In genomic region chr2:30594641-30595379, GRCm38 (mm10) we compare ENCODE assay signal across 8 mouse cellular contexts. TPM values are rescaled to one million over a fixed set of nuclear protein-coding genes. Genes with fewer than 3 reads are reported as not detected.
DNase-seq lines count a peak whose midpoint lies in the region.

Cstad (plus strand) TSS chr2:30595040.

- H3K36me3 ChIP-seq in midbrain, embryonic 10.5 days = no peaks in the 10 kb centered on the region

- peak within 1 kb of the TSS; percentile 96 for H3K27ac ChIP-seq in midbrain, embryonic 10.5 days (replicated peaks)

- peak; percentile 50 to 60 for DNase-seq in urinary bladder, adult 18-20 months (ENCODE audit: low spot score in 2 of 2)
- DNase-seq in urinary bladder, adult 2 months (ENCODE audit: low spot score) = no peak
- peak; percentile 92 for DNase-seq in embryo, embryonic 11 days
- DNase-seq in heart, adult 11 months = peak; percentile 99
- peak; percentile 74 for DNase-seq in kidney, adult 11 months
- DNase-seq in left cerebral cortex, postnatal 4 days = peak; percentile 81
- peak; percentile 88 for DNase-seq in midbrain, embryonic 10.5 days (ENCODE audit: low spot score)
- peak; percentile 72 for DNase-seq in right cerebral cortex, postnatal 4 days

- H3K4me3 ChIP-seq in midbrain, embryonic 10.5 days = peak within 1 kb of the TSS; percentile 65

- WGBS in midbrain, embryonic 10.5 days = under 1% methylated on average over 36 of the region's 39 CpGs

- H3K9me3 ChIP-seq in midbrain, embryonic 10.5 days (replicated peaks) = no peaks in the 10 kb centered on the region

- no peaks in the 10 kb centered on the region for H3K27me3 ChIP-seq in midbrain, embryonic 10.5 days (ENCODE audit: low read depth, poor library complexity, severe bottlenecking)

- H3K4me1 ChIP-seq in midbrain, embryonic 10.5 days = peaks cover 42% of the 10 kb centered on the region

- intact Hi-C loops in left cerebral cortex, postnatal 4 days (cut with DNase I) = loop anchor here (5.0 kb wide), 1 partner anchor 123 kb away; the partner anchor contains the start of gene Ier5l

RNA-seq across cellular contexts. Expression of gene Cstad, which starts in this region (rescaled TPM):
- 5.8 and 6.3 TPM in 2 replicates for polyA plus RNA-seq in urinary bladder, adult 2 months (2012; rRNA removed)
- total RNA-seq in left cerebral cortex, postnatal 4 days (2021) = 1 to 10 TPM; 3.0 to 3.7 TPM
- 0.20 and 0.34 TPM in 2 replicates for polyA plus RNA-seq in midbrain, embryonic 10.5 days (2016; fragmentation: Nextera tagmentation; extraction: Ambion mirVana)

Comparison
In these comparisons a context has a peak if more than half of its experiments do, and no peak if none do; other contexts are left out.
1. Peak in DNase-seq, H3K4me3 ChIP-seq and H3K27ac ChIP-seq in midbrain, embryonic 10.5 days; RNA of the gene not detected or under 1 TPM.